Mouse (Mus musculus) myocyte (in vitro differentiated cells): ENCODE data around the gene Zdhhc13. TPM values are rescaled to one million over a fixed set of nuclear protein-coding genes. Genes with fewer than 3 reads are reported as not detected.

ENCODE experiments used
- H3K27me3 ChIP-seq: one replicate; pipeline ENCODE4 v1.6.1; 2011; ENCODE audit not compliant: control insufficient read depth, insufficient read depth, insufficient read length
- H3K36me3 ChIP-seq: one replicate; pipeline ENCODE4 v1.6.1; 2011; ENCODE audit not compliant: control insufficient read depth, insufficient read depth
- H3K4me2 ChIP-seq: one replicate; pipeline ENCODE4 v1.6.1; 2011; ENCODE audit warnings: low read depth, control low read depth
- H3K4me3 ChIP-seq: one replicate; pipeline ENCODE4 v1.5.1; 2011; ENCODE audit warnings: mild to moderate bottlenecking, control low read depth, moderate library complexity
- H3K79me2 ChIP-seq: one replicate; pipeline ENCODE4 v1.6.1; 2011; ENCODE audit not compliant: control insufficient read depth, insufficient read depth
- H3ac ChIP-seq: one replicate; pipeline ENCODE4 v1.6.1; 2011; ENCODE audit not compliant: control insufficient read depth, insufficient read length
- CEBPB ChIP-seq: IDR thresholded peaks from 2 replicates; pipeline ENCODE4 v1.6.1; 2011; ENCODE audit warnings: mild to moderate bottlenecking, moderate library complexity; ENCODE audit not compliant: poor library complexity, insufficient read depth, severe bottlenecking
- E2F4 ChIP-seq: IDR thresholded peaks from one replicate; pipeline ENCODE4 v1.6.1; 2011; ENCODE audit warnings: mild to moderate bottlenecking, control low read depth, moderate library complexity; ENCODE audit not compliant: insufficient read depth
- MAX ChIP-seq: IDR thresholded peaks from one replicate; pipeline ENCODE4 v1.6.1; 2011; ENCODE audit warnings: low read depth, mild to moderate bottlenecking, control low read depth
- MYOD1 ChIP-seq, 3 experiments: IDR thresholded peaks; one replicate each; pipeline ENCODE4 v1.6.1; 2011; ENCODE audit warnings: control low read depth in 2 of 3, low read depth in 2 of 3, mild to moderate bottlenecking in 2 of 3, moderate library complexity in 1 of 3; ENCODE audit not compliant: insufficient read length in 2 of 3, control insufficient read depth in 1 of 3
- MYOG ChIP-seq, 3 experiments: IDR thresholded peaks; one replicate each; pipeline ENCODE4 v1.6.1; 2011; ENCODE audit warnings: control low read depth in 2 of 3, low read depth in 2 of 3, mild to moderate bottlenecking in 2 of 3; ENCODE audit not compliant: insufficient read length in 2 of 3, control insufficient read depth in 1 of 3, insufficient read depth in 1 of 3
- POLR2A ChIP-seq: IDR thresholded peaks from one replicate; pipeline ENCODE4 v1.6.1; 2011; ENCODE audit warnings: low read depth, mild to moderate bottlenecking, control low read depth, moderate library complexity; ENCODE audit not compliant: insufficient read length
- POLR2AphosphoS2 ChIP-seq: IDR thresholded peaks from one replicate; pipeline ENCODE4 v1.6.1; 2011; ENCODE audit warnings: low read depth, control low read depth; ENCODE audit not compliant: insufficient read length
- REST ChIP-seq: IDR thresholded peaks from one replicate; pipeline ENCODE4 v1.6.1; 2011; ENCODE audit warnings: mild to moderate bottlenecking, control low read depth, moderate library complexity; ENCODE audit not compliant: insufficient read depth, insufficient read length
- SRF ChIP-seq: IDR thresholded peaks from one replicate; pipeline ENCODE4 v1.6.1; 2011; ENCODE audit warnings: low read depth; ENCODE audit not compliant: control insufficient read depth, insufficient read length
- TCF12 ChIP-seq: IDR thresholded peaks from one replicate; pipeline ENCODE4 v1.6.1; 2011; ENCODE audit warnings: mild to moderate bottlenecking, control low read depth; ENCODE audit not compliant: poor library complexity, insufficient read depth, severe bottlenecking
- TCF3 ChIP-seq: IDR thresholded peaks from one replicate; pipeline ENCODE4 v1.6.1; 2011; ENCODE audit warnings: low read depth, control low read depth; ENCODE audit not compliant: insufficient read length
- USF1 ChIP-seq: IDR thresholded peaks from one replicate; pipeline ENCODE4 v1.6.1; 2011; ENCODE audit warnings: low read depth, mild to moderate bottlenecking, control low read depth, moderate library complexity
- polyA plus RNA-seq: library from polyadenylated mRNA; unstranded; fragments of >200 nt; fragmentation: generic; extraction: Trizol; gene quantifications from one replicate; pipeline ENCODE4 v1.2.1, GENCODE M21; 2012; ENCODE audit warnings: missing spikeins

Zdhhc13 gene
- polyA plus RNA-seq, 1 experiment, result 9.9 TPM

GRCm38 (mm10) chr7:48755825-48756224 lies 33.0 kb upstream of the Zdhhc13 start:
- Histone ChIP-seq H3ac (no peak overlapping the region), H3K27me3 (no peaks in the 10 kb centered on the region)
- TF ChIP-seq POLR2A (no peak), E2F4 (no peak), TCF3 (no peak), MYOD1 (IDR thresholded peaks at IDR 0.05; ENCODE audit: control insufficient read depth in 1 of 3, insufficient read length in 2 of 3, low read depth in 2 of 3) (no peak), TCF12 (no peak), POLR2AphosphoS2 (no peak), CEBPB (no peak), MAX (no peak), MYOG (IDR thresholded peaks at IDR 0.05; ENCODE audit: control insufficient read depth in 1 of 3, insufficient read depth in 1 of 3, insufficient read length in 2 of 3, low read depth in 2 of 3) (no peak), SRF (no peak), USF1 (no peak), REST (no peak)

GRCm38 (mm10) chr7:48756306-48756931 lies 32.4 kb upstream of the Zdhhc13 start:
- H3ac ChIP-seq, result no peak overlapping the region
- no peak overlapping the region for H3K4me3 ChIP-seq
- H3K27me3 ChIP-seq, result no peaks in the 10 kb centered on the region
- no peaks in the 10 kb centered on the region for H3K36me3 ChIP-seq
- H3K79me2 ChIP-seq, result no peaks in the 10 kb centered on the region
- no peak for TF ChIP-seq SRF
- TF ChIP-seq POLR2AphosphoS2, result no peak
- TF ChIP-seq CEBPB, result no peak
- TF ChIP-seq E2F4, result no peak
- TF ChIP-seq MYOD1 (IDR thresholded peaks at IDR 0.05; ENCODE audit: control insufficient read depth in 1 of 3, insufficient read length in 2 of 3, low read depth in 2 of 3), result no peak
- TF ChIP-seq TCF3, result no peak
- no peak for TF ChIP-seq POLR2A
- TF ChIP-seq REST, result no peak
- TF ChIP-seq MAX, result no peak
- TF ChIP-seq USF1, result no peak
- TF ChIP-seq MYOG (IDR thresholded peaks at IDR 0.05; ENCODE audit: control insufficient read depth in 1 of 3, insufficient read depth in 1 of 3, insufficient read length in 2 of 3, low read depth in 2 of 3), result no peak
- no peak for TF ChIP-seq TCF12
- no peak overlapping the region for H3K4me2 ChIP-seq

More at GRCm38 (mm10) chr7:48755825-48756224, 33.0 kb upstream of the Zdhhc13 start:
- no peak overlapping the region for H3K4me3 ChIP-seq
- H3K79me2 ChIP-seq, result no peaks in the 10 kb centered on the region
- no peak overlapping the region for H3K4me2 ChIP-seq
- no peaks in the 10 kb centered on the region for H3K36me3 ChIP-seq

- Histone ChIP-seq H3K36me3 (no peaks in the 10 kb centered on the region), H3K4me2 (no peak overlapping the region), H3ac (no peak overlapping the region), H3K4me3 (no peak overlapping the region), H3K79me2 (no peaks in the 10 kb centered on the region), H3K27me3 (no peaks in the 10 kb centered on the region)
- TF ChIP-seq MYOG (IDR thresholded peaks at IDR 0.05; ENCODE audit: control insufficient read depth in 1 of 3, insufficient read depth in 1 of 3, insufficient read length in 2 of 3, low read depth in 2 of 3) (no peak), E2F4 (no peak), POLR2AphosphoS2 (no peak), MYOD1 (IDR thresholded peaks at IDR 0.05; ENCODE audit: control insufficient read depth in 1 of 3, insufficient read length in 2 of 3, low read depth in 2 of 3) (no peak), TCF3 (no peak), MAX (no peak), USF1 (no peak), POLR2A (no peak), REST (no peak), TCF12 (no peak), SRF (no peak), CEBPB (no peak)
Observed at GRCm38 (mm10) chr7:48758083-48758482, 30.7 kb upstream of the Zdhhc13 start.

- no peak overlapping the region for H3K4me2 ChIP-seq
- H3K27me3 ChIP-seq, result no peaks in the 10 kb centered on the region
- no peaks in the 10 kb centered on the region for H3K79me2 ChIP-seq
- H3K4me3 ChIP-seq, result no peak overlapping the region
- no peak overlapping the region for H3ac ChIP-seq
- TF ChIP-seq REST, result no peak
- no peak for TF ChIP-seq POLR2AphosphoS2
- TF ChIP-seq MYOD1 (IDR thresholded peaks at IDR 0.05; ENCODE audit: control insufficient read depth in 1 of 3, insufficient read length in 2 of 3, low read depth in 2 of 3), result no peak
- no peak for TF ChIP-seq TCF3
- TF ChIP-seq CEBPB, result no peak
- no peak for TF ChIP-seq POLR2A
- no peak for TF ChIP-seq SRF
- TF ChIP-seq E2F4, result no peak
- TF ChIP-seq USF1, result no peak
- TF ChIP-seq MAX, result no peak
- TF ChIP-seq MYOG (IDR thresholded peaks at IDR 0.05; ENCODE audit: control insufficient read depth in 1 of 3, insufficient read depth in 1 of 3, insufficient read length in 2 of 3, low read depth in 2 of 3), result no peak
- TF ChIP-seq TCF12, result no peak
- H3K36me3 ChIP-seq, result no peaks in the 10 kb centered on the region
Observed at GRCm38 (mm10) chr7:48760789-48761188, 28.0 kb upstream of the Zdhhc13 start.
